In genomic region chr3:67482400-67482799, GRCm38 (mm10) we compare ENCODE assay signal across 32 mouse cellular contexts. TPM values are rescaled to one million over a fixed set of nuclear protein-coding genes. Genes with fewer than 3 reads are reported as not detected.
"Had no signal": no experiment of that assay in that cellular context is flagged by ENCODE, and none has a peak within 500 bp of the region (broad histone marks: within the 10 kb centered on the region; RNA-seq: fewer than 3 reads in every experiment).

No protein-coding gene starts in this region.

- H3K4me3 ChIP-seq: limb, embryonic 10.5 days; limb, embryonic 12.5 days; limb, embryonic 13.5 days; limb, embryonic 15.5 days; liver, embryonic 12.5 days; liver, embryonic 13.5 days; liver, embryonic 15.5 days; lung, embryonic 15.5 days; megakaryocyte, embryonic 14.5 days; midbrain, embryonic 10.5 days; midbrain, embryonic 12.5 days; midbrain, embryonic 13.5 days; midbrain, embryonic 15.5 days; neural tube, embryonic 12.5 days had no signal

- H3K4me2 ChIP-seq: limb, embryonic 12.5 days; limb, embryonic 13.5 days; limb, embryonic 15.5 days; liver, embryonic 11.5 days; liver, embryonic 12.5 days; liver, embryonic 13.5 days; liver, embryonic 15.5 days; lung, embryonic 14.5 days; lung, embryonic 15.5 days; midbrain, embryonic 11.5 days; midbrain, embryonic 12.5 days; midbrain, embryonic 13.5 days; midbrain, embryonic 15.5 days; neural tube, embryonic 12.5 days had no signal

- H3K9me3 ChIP-seq: limb, embryonic 10.5 days; limb, embryonic 12.5 days; limb, embryonic 13.5 days; limb, embryonic 15.5 days; liver, embryonic 12.5 days; liver, embryonic 13.5 days; liver, embryonic 15.5 days; lung, embryonic 15.5 days; megakaryocyte, embryonic 14.5 days; midbrain, embryonic 10.5 days; midbrain, embryonic 12.5 days; midbrain, embryonic 13.5 days; midbrain, embryonic 15.5 days; neural tube, embryonic 12.5 days had no signal

- H3K36me3 ChIP-seq: limb, embryonic 15.5 days; midbrain, embryonic 12.5 days; midbrain, embryonic 15.5 days had no signal

- H3K27ac ChIP-seq: limb, embryonic 10.5 days; limb, embryonic 12.5 days; limb, embryonic 13.5 days; limb, embryonic 15.5 days; liver, embryonic 12.5 days; liver, embryonic 13.5 days; liver, embryonic 14.5 days; liver, embryonic 15.5 days; lung, embryonic 15.5 days; macrophage; midbrain, embryonic 10.5 days; midbrain, embryonic 12.5 days; midbrain, embryonic 13.5 days; midbrain, embryonic 15.5 days; neural tube, embryonic 12.5 days had no signal

- H3K27me3 ChIP-seq: limb, embryonic 12.5 days; limb, embryonic 13.5 days; limb, embryonic 15.5 days; liver, embryonic 12.5 days; liver, embryonic 13.5 days; liver, embryonic 15.5 days; lung, embryonic 15.5 days; midbrain, embryonic 12.5 days; midbrain, embryonic 13.5 days; midbrain, embryonic 15.5 days; neural tube, embryonic 12.5 days had no signal

- H3K4me1 ChIP-seq: limb, embryonic 15.5 days; liver, embryonic 12.5 days; liver, embryonic 13.5 days; liver, embryonic 15.5 days; lung, embryonic 15.5 days; megakaryocyte, embryonic 14.5 days; midbrain, embryonic 10.5 days; midbrain, embryonic 12.5 days; midbrain, embryonic 13.5 days; midbrain, embryonic 15.5 days; neural tube, embryonic 12.5 days had no signal

- DNase-seq: left cerebral cortex, postnatal 4 days; liver; liver, embryonic 13.5 days; liver, postnatal 0 days; lung, adult 18-20 months; lung, adult 2 months; lung, embryonic 14.5 days; lung, postnatal 10 days; lung, postnatal 14 days; lung, postnatal 36 days; lung, postnatal 4 days; midbrain, embryonic 14.5 days had no signal

RNA-seq across cellular contexts. Expression of gene Rarres1, which starts 32.9 kb away (rescaled TPM):
- total RNA-seq: megakaryocyte, adult 5-6 weeks; megakaryocyte-erythroid progenitor cell, adult 5-6 weeks; monocyte, adult 5-6 weeks had no signal
